Mouse (Mus musculus) forebrain, embryonic 15.5 days (tissue): ENCODE data around the gene Gm10100. TPM values are rescaled to one million over a fixed set of nuclear protein-coding genes. Genes with fewer than 3 reads are reported as not detected.
"Not testable (repeated sequence)": the region's sequence is repeated elsewhere in the genome, so short reads cannot be mapped to it uniquely, and the experiment has no call there.

Source experiments
- ATAC-seq: fragments of 200-750 bp; cut with Nextera tagmentation; replicated peaks from 2 replicates; pipeline ENCODE4 v1.8.0; 2017; ENCODE audit warnings: mild to moderate bottlenecking, moderate TSS enrichment, moderate library complexity
- H3K27ac ChIP-seq: fragments of 300-500 bp; sonication (generic); replicated peaks from 2 replicates; pipeline ENCODE4 v1.5.1; 2015; ENCODE audit warnings: mild to moderate bottlenecking, inconsistent platforms
- H3K27me3 ChIP-seq: fragments of 300-500 bp; sonication (generic); 2 replicates; pipeline ENCODE4 v1.6.1; 2015; ENCODE audit warnings: inconsistent platforms
- H3K36me3 ChIP-seq: fragments of 300-500 bp; sonication (generic); 2 replicates; pipeline ENCODE4 v1.6.1; 2015; ENCODE audit warnings: mild to moderate bottlenecking, inconsistent platforms
- H3K4me1 ChIP-seq: fragments of 300-500 bp; sonication (generic); 2 replicates; pipeline ENCODE4 v1.6.1; 2015; ENCODE audit warnings: inconsistent platforms
- H3K4me2 ChIP-seq: fragments of 300-500 bp; sonication (generic); replicated peaks from 2 replicates; pipeline ENCODE4 v1.6.1; 2015; ENCODE audit warnings: mild to moderate bottlenecking, inconsistent platforms
- H3K4me3 ChIP-seq: fragments of 300-500 bp; sonication (generic); 2 replicates; pipeline ENCODE4 v1.5.1; 2015; ENCODE audit warnings: mild to moderate bottlenecking, inconsistent platforms
- H3K9ac ChIP-seq: fragments of 300-500 bp; sonication (generic); replicated peaks from 2 replicates; pipeline ENCODE4 v1.6.1; 2015; ENCODE audit warnings: mild to moderate bottlenecking, inconsistent platforms
- H3K9me3 ChIP-seq: fragments of 300-500 bp; sonication (generic); 2 replicates; pipeline ENCODE4 v1.6.1; 2016; ENCODE audit warnings: inconsistent platforms
- WGBS: fragments of 180-500 bp; shearing (Covaris S2); methylation state at CpG from one replicate; pipeline ENCODE4 v1.1.7; 2015; ENCODE audit warnings: mixed read lengths; 5-methylcytosine and 5-hydroxymethylcytosine counted together
- polyA plus RNA-seq: library from polyadenylated mRNA; unstranded; fragments of >200 nt; fragmentation: Nextera tagmentation; extraction: Ambion mirVana; gene quantifications from 2 replicates; pipeline ENCODE4 v1.2.1, GENCODE M21; 2015

Gene Gm10100
- polyA plus RNA-seq, 1 experiment from 2014 or later = not detected

GRCm38 (mm10) chr10:77715507-77715906, 10.8 kb upstream of the Gm10100 start, which contains the start of gene Gm10142:
Gene Gm10142, plus strand, starts transcription at chr10:77715807.
- Histone ChIP-seq H3K36me3 (no peaks in the 10 kb centered on the region), H3K4me2 (no peak within 1 kb of the TSS), H3K27ac (no peak within 1 kb of the TSS), H3K9me3 (no peaks in the 10 kb centered on the region), H3K9ac (no peak within 1 kb of the TSS), H3K4me3 (no peak within 1 kb of the TSS), H3K27me3 (no peaks in the 10 kb centered on the region), H3K4me1 (no peaks in the 10 kb centered on the region)
- WGBS = 84% methylated on average over 1 of the region's 1 CpGs
- no peak for ATAC-seq

GRCm38 (mm10) chr10:77720299-77720698, 6.0 kb upstream of the Gm10100 start, which contains the start of gene Krtap12-1:
Gene Krtap12-1, plus strand, starts transcription at chr10:77720599.
- 90% methylated on average over 1 of the region's 1 CpGs for WGBS
- not testable (repeated sequence) for H3K36me3 ChIP-seq, H3K27ac ChIP-seq, H3K4me2 ChIP-seq, ATAC-seq, H3K9ac ChIP-seq, H3K4me3 ChIP-seq, H3K9me3 ChIP-seq, H3K27me3 ChIP-seq, H3K4me1 ChIP-seq

GRCm38 (mm10) chr10:77724855-77725254, 1.4 kb upstream of the Gm10100 start:
- no peak overlapping the region for H3K4me3 ChIP-seq
- no peak overlapping the region for H3K4me2 ChIP-seq
- H3K9ac ChIP-seq = no peak overlapping the region
- H3K4me1 ChIP-seq = no peaks in the 10 kb centered on the region
- no peaks in the 10 kb centered on the region for H3K9me3 ChIP-seq
- no peaks in the 10 kb centered on the region for H3K36me3 ChIP-seq
- no peak overlapping the region for H3K27ac ChIP-seq
- H3K27me3 ChIP-seq = no peaks in the 10 kb centered on the region
- 75% methylated on average over 8 of the region's 8 CpGs for WGBS
- ATAC-seq = no peak

DNA sequence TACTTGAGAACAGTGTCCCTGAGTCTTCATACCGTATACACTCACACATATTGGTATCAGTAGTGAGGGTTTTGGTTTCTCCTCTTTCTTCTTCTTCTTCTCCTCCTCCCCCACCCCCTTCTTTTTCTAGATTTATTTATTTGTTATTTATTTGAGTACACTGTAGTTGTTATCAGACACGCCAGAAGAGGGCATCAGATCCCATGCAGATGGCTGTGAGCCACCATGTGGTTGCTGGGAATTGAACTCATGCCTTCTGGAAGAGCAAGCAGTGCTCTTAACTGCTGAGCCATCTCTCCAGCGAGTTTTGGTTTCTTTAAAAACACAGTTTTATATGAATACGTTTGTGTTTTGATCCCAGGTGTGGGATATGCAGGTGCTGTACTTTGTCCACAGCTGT, 2.0 kb downstream of the Gm10100 start:
- no peak overlapping the region for H3K4me2 ChIP-seq
- H3K4me3 ChIP-seq = no peak overlapping the region
- no peaks in the 10 kb centered on the region for H3K9me3 ChIP-seq
- 72% methylated on average over 4 of the region's 4 CpGs for WGBS
- ATAC-seq = no peak
- H3K9ac ChIP-seq = no peak overlapping the region
- H3K36me3 ChIP-seq = no peaks in the 10 kb centered on the region
- H3K27ac ChIP-seq = no peak overlapping the region
- no peaks in the 10 kb centered on the region for H3K4me1 ChIP-seq
- H3K27me3 ChIP-seq = no peaks in the 10 kb centered on the region

- no peaks in the 10 kb centered on the region for H3K4me1 ChIP-seq
- no peaks in the 10 kb centered on the region for H3K27me3 ChIP-seq
- no peak overlapping the region for H3K27ac ChIP-seq
- H3K4me2 ChIP-seq = no peak overlapping the region
- no peak overlapping the region for H3K4me3 ChIP-seq
- 50% methylated on average over 4 of the region's 4 CpGs for WGBS
- no peaks in the 10 kb centered on the region for H3K36me3 ChIP-seq
- no peak for ATAC-seq
- no peak overlapping the region for H3K9ac ChIP-seq
- H3K9me3 ChIP-seq = no peaks in the 10 kb centered on the region
Observed at GRCm38 (mm10) chr10:77729241-77729640, 3.0 kb downstream of the Gm10100 start.

DNA sequence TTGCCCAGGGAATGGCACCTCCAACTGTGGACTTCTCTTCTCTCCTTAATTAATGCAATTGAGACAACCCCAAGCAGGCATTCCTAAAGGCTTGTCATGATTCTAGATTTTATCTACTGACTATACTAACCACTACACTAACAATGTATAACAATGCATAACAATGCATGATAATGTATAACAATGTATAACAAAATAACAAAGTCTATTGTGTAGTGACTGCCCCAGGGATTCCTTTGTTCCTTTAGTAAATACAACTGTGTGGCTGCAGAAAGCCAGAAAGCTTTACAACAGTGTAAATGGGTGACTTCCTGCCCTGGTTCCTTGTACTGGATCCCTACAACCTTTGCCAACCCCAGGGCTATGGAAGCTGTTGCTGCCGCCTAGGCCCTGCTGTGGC, 9.6 kb downstream of the Gm10100 start:
- Histone ChIP-seq H3K27me3 (no peaks in the 10 kb centered on the region), H3K4me2 (no peak overlapping the region), H3K9me3 (no peaks in the 10 kb centered on the region; the same call in 1 of the 2 replicates), H3K27ac (no peak overlapping the region), H3K36me3 (no peaks in the 10 kb centered on the region), H3K9ac (no peak overlapping the region), H3K4me1 (no peaks in the 10 kb centered on the region), H3K4me3 (no peak overlapping the region)
- WGBS = 93% methylated on average over 1 of the region's 1 CpGs
- ATAC-seq = no peak

- WGBS = 94% methylated on average over 4 of the region's 4 CpGs
- Histone ChIP-seq H3K4me1 (no peaks in the 10 kb centered on the region), H3K9ac (no peak overlapping the region), H3K27me3 (no peaks in the 10 kb centered on the region), H3K4me2 (no peak overlapping the region), H3K4me3 (no peak overlapping the region), H3K9me3 (no peaks in the 10 kb centered on the region; the same call in 1 of the 2 replicates), H3K36me3 (no peaks in the 10 kb centered on the region), H3K27ac (no peak overlapping the region)
- ATAC-seq = no peak
Observed at GRCm38 (mm10) chr10:77738929-77739328, 12.6 kb downstream of the Gm10100 start.

DNA sequence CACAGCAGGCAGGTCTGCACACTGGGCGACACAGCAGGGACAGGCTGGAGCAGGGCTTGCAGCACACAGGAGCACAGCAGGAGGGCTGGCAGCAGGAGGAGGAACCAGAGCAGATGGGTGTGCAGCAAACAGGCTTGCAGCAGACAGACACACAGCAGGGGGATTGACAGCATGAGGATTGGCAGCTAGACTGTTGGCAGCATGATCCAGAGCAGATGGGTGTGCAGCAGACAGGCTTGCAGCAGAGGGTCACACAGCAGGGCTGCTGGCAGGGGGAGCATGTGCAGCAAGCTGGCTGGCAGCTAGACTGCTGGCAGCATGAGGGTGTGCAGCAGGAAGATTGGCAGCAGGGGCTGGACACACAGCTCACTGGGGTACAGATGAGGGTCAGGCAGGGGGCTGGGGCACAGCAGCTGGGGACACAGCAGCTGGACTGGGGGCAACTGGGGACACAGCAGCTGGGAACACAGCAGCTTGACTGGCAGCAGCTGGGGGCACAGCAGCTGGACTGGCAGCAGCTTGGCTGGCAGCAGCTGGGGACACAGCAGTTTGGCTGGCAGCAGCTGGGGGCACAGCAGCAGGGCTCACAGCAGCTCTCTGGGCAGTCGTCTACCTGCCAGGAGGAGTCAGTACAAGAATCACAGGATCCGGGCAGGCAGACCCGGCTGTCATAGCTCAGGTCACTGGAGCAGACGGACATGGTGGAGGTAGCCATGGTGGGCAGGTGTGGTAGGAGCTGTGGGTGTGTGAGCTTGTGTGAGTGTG, 15.8 kb downstream of the Gm10100 start, which contains the start of gene Gm18596:
TSS of gene Gm18596 (minus strand) at position 715 of the 765 bp plus-strand sequence.
- WGBS = 47% methylated on average over 5 of the region's 5 CpGs
- H3K4me3 ChIP-seq, H3K27me3 ChIP-seq, H3K4me2 ChIP-seq, H3K4me1 ChIP-seq, ATAC-seq, H3K36me3 ChIP-seq, H3K9me3 ChIP-seq, H3K9ac ChIP-seq: not testable (repeated sequence)
- H3K27ac ChIP-seq = 0 out of 2 replicates have a peak within 1 kb of the TSS, but pooled peaks have one; percentile 15

DNA sequence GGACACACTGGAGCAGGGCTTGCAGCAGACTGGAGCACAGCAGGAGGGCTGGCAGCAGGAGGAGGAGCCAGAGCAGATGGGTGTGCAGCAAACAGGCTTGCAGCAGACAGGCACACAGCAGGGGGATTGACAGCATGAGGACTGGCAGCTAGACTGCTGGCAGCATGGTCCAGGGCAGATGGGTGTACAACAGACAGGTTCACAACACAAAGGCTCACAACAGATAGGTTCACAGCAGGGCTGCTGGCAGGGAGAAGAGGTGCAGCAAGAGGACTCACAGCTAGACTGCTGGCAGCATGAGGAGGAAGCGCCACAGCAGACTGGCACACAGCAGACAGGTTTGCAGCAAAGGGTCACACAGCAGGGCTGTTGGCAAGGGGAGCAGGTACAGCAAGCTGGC, 24.4 kb downstream of the Gm10100 start:
- H3K9me3 ChIP-seq, H3K4me2 ChIP-seq, H3K4me1 ChIP-seq, H3K27ac ChIP-seq, ATAC-seq, H3K36me3 ChIP-seq, H3K27me3 ChIP-seq, H3K4me3 ChIP-seq, H3K9ac ChIP-seq: not testable (repeated sequence)
- 73% methylated on average over 1 of the region's 1 CpGs for WGBS

GRCm38 (mm10) chr10:77751254-77751653, 25.0 kb downstream of the Gm10100 start, which contains the start of gene Gm9736:
Gene Gm9736, minus strand, starts transcription at chr10:77751354.
- H3K9me3 ChIP-seq, H3K9ac ChIP-seq, H3K27me3 ChIP-seq, H3K36me3 ChIP-seq, ATAC-seq, H3K4me3 ChIP-seq, H3K27ac ChIP-seq, H3K4me2 ChIP-seq, H3K4me1 ChIP-seq: not testable (repeated sequence)
- WGBS = 71% methylated on average over 1 of the region's 1 CpGs

GRCm38 (mm10) chr10:77752312-77752711, 26.0 kb downstream of the Gm10100 start:
- WGBS = 66% methylated on average over 3 of the region's 3 CpGs
- not testable (repeated sequence) for H3K9me3 ChIP-seq, H3K36me3 ChIP-seq, H3K4me2 ChIP-seq, H3K9ac ChIP-seq, H3K27me3 ChIP-seq, H3K4me1 ChIP-seq, ATAC-seq, H3K4me3 ChIP-seq, H3K27ac ChIP-seq

GRCm38 (mm10) chr10:77753448-77753847, 27.2 kb downstream of the Gm10100 start:
- H3K36me3 ChIP-seq = no peaks in the 10 kb centered on the region
- no peak overlapping the region for H3K4me2 ChIP-seq
- no peak for ATAC-seq
- H3K27me3 ChIP-seq = no peaks in the 10 kb centered on the region
- no peaks in the 10 kb centered on the region for H3K9me3 ChIP-seq
- no peaks in the 10 kb centered on the region for H3K4me1 ChIP-seq
- no peak overlapping the region for H3K9ac ChIP-seq
- H3K4me3 ChIP-seq = no peak overlapping the region
- H3K27ac ChIP-seq = no peak overlapping the region

- not testable (repeated sequence) for H3K27me3 ChIP-seq, H3K9me3 ChIP-seq, H3K4me2 ChIP-seq, H3K4me3 ChIP-seq, ATAC-seq, H3K4me1 ChIP-seq, H3K27ac ChIP-seq, H3K36me3 ChIP-seq, H3K9ac ChIP-seq
- no CpG with 5 or more reads among the region's 1 CpGs for WGBS
Observed at GRCm38 (mm10) chr10:77759582-77759981, 33.3 kb downstream of the Gm10100 start, which contains the start of gene Gm3233. Gene Gm3233, minus strand, starts transcription at chr10:77759682.
